Mouse (Mus musculus): Measurements from ENCODE around the gene Tcp11l1.

GRCm38 (mm10) chr2:104748652-104749183, 36.7 kb upstream of the Tcp11l1 start:
- no peak for TF ChIP-seq CTCF (IDR thresholded peaks at IDR 0.05; ENCODE audit: low read depth)
- TF ChIP-seq EP300 (IDR thresholded peaks at IDR 0.05; ENCODE audit: low read depth) = no peak
